Mouse (Mus musculus) neural tube, embryonic 13.5 days (tissue): ENCODE measurements around the gene Cabp1. TPM values are rescaled to one million over a fixed set of nuclear protein-coding genes. Genes with fewer than 3 reads are reported as not detected.

Experiments used
- ATAC-seq: fragments of 200-750 bp; cut with Nextera tagmentation; 2 replicates; pipeline ENCODE4 v1.8.0; 2017; ENCODE audit warnings: low read depth, mild to moderate bottlenecking, moderate TSS enrichment, moderate library complexity
- H3K27ac ChIP-seq: fragments of 300-500 bp; sonication (generic); replicated peaks from 2 replicates; pipeline ENCODE4 v1.5.1; 2015; ENCODE audit warnings: moderate library complexity, mild to moderate bottlenecking, inconsistent platforms
- H3K27me3 ChIP-seq: fragments of 300-500 bp; sonication (generic); 2 replicates; pipeline ENCODE4 v1.6.1; 2015; ENCODE audit warnings: mild to moderate bottlenecking, inconsistent platforms
- H3K36me3 ChIP-seq: fragments of 300-500 bp; sonication (generic); 2 replicates; pipeline ENCODE4 v1.6.1; 2015; ENCODE audit warnings: mild to moderate bottlenecking, inconsistent platforms
- H3K4me1 ChIP-seq: fragments of 300-500 bp; sonication (generic); replicated peaks from 2 replicates; pipeline ENCODE4 v1.6.1; 2015; ENCODE audit warnings: inconsistent platforms
- H3K4me2 ChIP-seq: fragments of 300-500 bp; sonication (generic); 2 replicates; pipeline ENCODE4 v1.6.1; 2015; ENCODE audit warnings: inconsistent platforms, mild to moderate bottlenecking, moderate library complexity
- H3K4me3 ChIP-seq: fragments of 300-500 bp; sonication (generic); 2 replicates; pipeline ENCODE4 v1.5.1; 2015; ENCODE audit warnings: mild to moderate bottlenecking, inconsistent platforms
- H3K9ac ChIP-seq: fragments of 300-500 bp; sonication (generic); 2 replicates; pipeline ENCODE4 v1.6.1; 2015; ENCODE audit warnings: moderate library complexity, mild to moderate bottlenecking, inconsistent platforms
- H3K9me3 ChIP-seq: fragments of 300-500 bp; sonication (generic); 2 replicates; pipeline ENCODE4 v1.6.1; 2016; ENCODE audit warnings: inconsistent platforms
- WGBS: fragments of 180-500 bp; shearing (Covaris S2); methylation state at CpG from one replicate; pipeline ENCODE4 v1.1.7; 2015; 5-methylcytosine and 5-hydroxymethylcytosine counted together
- polyA plus RNA-seq: library from polyadenylated mRNA; unstranded; fragments of >200 nt; fragmentation: Nextera tagmentation; extraction: Ambion mirVana; gene quantifications from 2 replicates; pipeline ENCODE4 v1.2.1, GENCODE M21; 2015

The Cabp1 gene
- polyA plus RNA-seq, 1 experiment from 2014 or later, result 27.7 TPM

DNA sequence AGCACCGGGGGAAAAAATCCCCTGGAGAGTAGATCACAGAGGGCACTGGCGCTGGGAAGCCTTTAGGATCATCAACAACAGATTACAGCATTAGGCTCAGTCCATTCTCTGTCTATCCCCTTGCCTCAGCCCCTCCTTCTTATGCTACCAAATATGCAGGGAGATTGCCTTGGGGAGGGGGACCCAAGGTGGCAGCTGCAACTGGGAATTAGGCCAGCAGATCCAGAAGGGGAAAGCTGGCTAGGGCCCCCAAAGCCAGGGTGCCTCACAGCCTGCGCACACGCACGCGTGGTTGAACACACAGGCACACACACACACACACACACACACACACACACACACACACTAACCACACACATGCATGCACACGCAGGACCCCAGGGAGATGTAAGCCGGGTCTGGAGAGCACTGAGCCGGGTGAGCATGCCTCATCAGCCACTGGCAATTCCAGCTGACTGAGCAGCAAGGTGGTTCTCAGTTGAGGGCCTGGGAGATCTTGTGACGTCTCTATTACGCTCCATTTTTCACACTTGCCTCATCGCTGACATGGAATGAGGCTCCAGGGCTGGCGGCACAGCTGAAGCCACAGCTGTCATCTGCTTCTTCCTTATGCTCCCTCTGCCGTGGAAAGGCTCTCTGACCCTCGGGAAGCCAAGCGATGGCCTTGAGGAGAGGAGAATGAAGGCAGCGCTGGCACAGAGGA lies 7.7 kb downstream of the Cabp1 start:
- H3K36me3 ChIP-seq, result no peaks in the 10 kb centered on the region
- 27% methylated on average over 17 of the region's 17 CpGs for WGBS
- H3K9ac ChIP-seq, result peak overlapping the region; percentile 50
- peak overlapping the region; percentile 42 for H3K4me2 ChIP-seq
- ATAC-seq, result peak; percentile 73
- peak overlapping the region; percentile 67 for H3K27ac ChIP-seq
- H3K27me3 ChIP-seq, result peaks cover 17% of the 10 kb centered on the region
- H3K9me3 ChIP-seq, result no peaks in the 10 kb centered on the region
- H3K4me1 ChIP-seq, result peaks cover 78% of the 10 kb centered on the region
- peak overlapping the region; percentile 4; the same call in 1 of the 2 replicates for H3K4me3 ChIP-seq

DNA sequence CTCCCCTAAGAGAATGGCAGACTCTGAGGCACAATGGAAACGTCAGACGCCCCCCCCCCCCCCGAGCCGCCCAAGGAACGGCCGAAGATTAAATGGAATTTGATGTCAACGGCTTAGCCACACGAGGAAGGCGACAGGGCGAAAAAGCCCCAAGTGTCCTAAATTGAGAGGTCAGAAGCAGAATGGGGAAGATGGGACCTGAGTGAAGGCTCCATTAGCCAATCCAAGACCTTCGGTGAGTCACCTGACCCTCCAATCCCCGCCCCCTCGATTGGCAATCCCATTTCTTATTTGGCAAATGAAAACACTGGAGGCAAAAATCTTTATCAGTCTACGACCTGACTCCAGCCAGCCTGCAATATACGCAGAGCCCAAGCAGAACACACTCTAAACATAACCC lies 9.5 kb downstream of the Cabp1 start:
- Histone ChIP-seq H3K4me2 (peak overlapping the region; percentile 46), H3K27ac (peak overlapping the region; percentile 33), H3K36me3 (no peaks in the 10 kb centered on the region), H3K4me3 (peak overlapping the region; percentile 19), H3K4me1 (peaks cover 67% of the 10 kb centered on the region), H3K9me3 (no peaks in the 10 kb centered on the region), H3K9ac (peak overlapping the region; percentile 55), H3K27me3 (peaks cover 2% of the 10 kb centered on the region; the same call in 1 of the 2 replicates)
- 21% methylated on average over 15 of the region's 15 CpGs for WGBS
- ATAC-seq, result no peak

DNA sequence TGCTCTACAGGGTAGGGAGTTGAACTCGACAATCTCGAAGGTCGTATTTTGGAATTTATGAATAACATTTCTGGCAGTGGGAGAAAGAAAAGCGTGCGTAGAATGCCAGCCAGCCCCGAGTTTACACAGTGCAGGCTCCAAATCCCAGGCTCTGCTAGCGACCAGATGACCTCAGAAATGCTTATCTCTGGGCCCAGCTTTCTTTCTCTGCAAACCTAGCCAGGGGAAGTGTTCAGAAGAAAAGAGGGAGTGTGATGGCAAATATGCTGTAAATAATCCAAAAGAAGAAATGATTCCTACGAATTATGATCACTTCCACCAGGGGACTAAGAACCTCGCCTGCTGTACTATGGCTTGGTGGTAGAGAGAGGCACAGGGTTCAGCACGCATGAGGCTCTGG lies 10.7 kb downstream of the Cabp1 start:
- ATAC-seq, result no peak
- WGBS, result 85% methylated on average over 10 of the region's 10 CpGs
- no peak overlapping the region for H3K4me3 ChIP-seq
- H3K4me1 ChIP-seq, result peaks cover 67% of the 10 kb centered on the region
- H3K9ac ChIP-seq, result no peak overlapping the region
- no peaks in the 10 kb centered on the region for H3K9me3 ChIP-seq
- H3K4me2 ChIP-seq, result no peak overlapping the region
- no peak overlapping the region for H3K27ac ChIP-seq
- H3K27me3 ChIP-seq, result no peaks in the 10 kb centered on the region
- no peaks in the 10 kb centered on the region for H3K36me3 ChIP-seq

DNA sequence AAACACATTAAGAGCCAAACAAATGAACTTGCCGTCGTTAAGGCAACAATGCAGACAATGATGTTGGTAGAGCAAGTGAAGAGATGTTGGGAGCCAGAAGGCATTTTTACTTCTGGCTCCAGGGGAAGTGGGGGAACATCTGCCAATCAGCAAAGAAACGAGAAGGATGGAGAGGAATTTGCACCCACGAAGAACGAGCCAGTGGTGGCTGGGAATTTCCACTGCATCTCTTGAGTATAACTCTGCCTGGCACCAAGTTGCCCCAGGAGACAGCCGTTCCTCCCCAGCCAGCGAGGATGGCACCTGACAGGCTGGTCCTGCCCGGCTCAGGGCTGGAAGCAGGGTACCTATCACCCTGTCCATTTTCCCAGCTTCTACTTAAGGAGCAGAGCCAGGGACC lies 11.3 kb downstream of the Cabp1 start:
- Histone ChIP-seq H3K4me2 (no peak overlapping the region), H3K4me3 (no peak overlapping the region), H3K36me3 (no peaks in the 10 kb centered on the region), H3K27me3 (no peaks in the 10 kb centered on the region), H3K4me1 (peaks cover 65% of the 10 kb centered on the region), H3K9me3 (no peaks in the 10 kb centered on the region), H3K9ac (no peak overlapping the region; the same call in 1 of the 2 replicates), H3K27ac (no peak overlapping the region)
- no peak for ATAC-seq
- WGBS, result 58% methylated on average over 8 of the region's 8 CpGs

DNA sequence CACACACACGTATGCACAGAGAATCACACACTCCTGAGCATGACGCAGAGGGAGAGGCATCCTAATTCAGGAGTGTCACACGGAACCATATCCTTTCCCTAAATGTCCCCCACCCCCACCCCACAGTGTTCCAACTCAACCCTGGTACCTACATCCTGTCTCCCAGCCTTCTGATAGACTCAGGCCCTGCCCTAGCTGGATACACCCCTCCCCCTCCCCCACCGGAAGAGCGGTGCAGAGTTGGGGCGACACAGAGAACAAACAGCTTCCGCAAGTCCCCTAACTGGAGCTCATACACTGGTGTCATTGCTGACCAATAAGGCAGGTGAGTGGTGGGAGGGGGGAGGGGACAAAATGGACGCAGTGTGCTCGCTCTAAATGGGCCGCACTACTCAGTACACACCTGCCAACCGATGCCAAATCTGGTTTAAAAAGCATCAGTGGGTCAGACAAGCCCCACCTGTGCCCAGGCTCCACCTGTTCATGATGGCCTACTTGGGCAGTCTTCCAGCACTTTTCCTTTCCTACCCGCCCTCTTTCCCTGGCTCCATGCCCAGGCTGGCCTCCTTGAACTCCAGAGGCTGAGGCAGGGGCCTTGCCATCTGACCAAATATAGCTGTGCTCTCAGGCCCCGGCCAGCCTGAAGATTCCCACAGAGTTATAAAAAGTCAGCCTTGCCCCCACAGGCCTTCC lies 12.8 kb downstream of the Cabp1 start:
- Histone ChIP-seq H3K27me3 (no peaks in the 10 kb centered on the region), H3K36me3 (no peaks in the 10 kb centered on the region), H3K4me3 (no peak overlapping the region), H3K9ac (no peak overlapping the region), H3K9me3 (no peaks in the 10 kb centered on the region), H3K4me2 (no peak overlapping the region), H3K4me1 (peaks cover 50% of the 10 kb centered on the region), H3K27ac (no peak overlapping the region)
- WGBS, result 82% methylated on average over 13 of the region's 13 CpGs
- no peak for ATAC-seq

DNA sequence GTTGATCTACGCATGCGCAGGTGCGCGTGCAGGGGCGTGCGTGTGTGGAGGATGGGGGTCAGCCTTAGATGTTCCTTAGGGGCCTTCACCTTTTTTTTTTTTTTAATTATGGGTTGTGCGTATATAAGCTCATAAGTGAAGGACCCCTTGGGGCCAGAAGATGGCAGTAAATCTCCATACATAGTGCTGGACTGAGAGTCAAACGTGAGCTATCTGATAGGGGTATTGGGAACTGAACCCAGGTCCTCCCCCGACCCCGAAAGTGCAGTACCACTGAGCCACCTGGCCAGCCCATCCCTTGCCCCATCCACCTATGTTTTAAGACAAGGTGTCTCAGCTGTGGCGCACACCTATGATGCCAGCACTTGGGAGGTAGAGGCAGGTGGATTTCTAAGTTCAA lies 14.6 kb downstream of the Cabp1 start:
- Histone ChIP-seq H3K4me1 (peaks cover 32% of the 10 kb centered on the region), H3K4me3 (no peak overlapping the region), H3K36me3 (no peaks in the 10 kb centered on the region), H3K27ac (no peak overlapping the region), H3K9ac (no peak overlapping the region), H3K9me3 (no peaks in the 10 kb centered on the region), H3K27me3 (no peaks in the 10 kb centered on the region), H3K4me2 (no peak overlapping the region)
- WGBS, result 93% methylated on average over 11 of the region's 11 CpGs
- ATAC-seq, result no peak

DNA sequence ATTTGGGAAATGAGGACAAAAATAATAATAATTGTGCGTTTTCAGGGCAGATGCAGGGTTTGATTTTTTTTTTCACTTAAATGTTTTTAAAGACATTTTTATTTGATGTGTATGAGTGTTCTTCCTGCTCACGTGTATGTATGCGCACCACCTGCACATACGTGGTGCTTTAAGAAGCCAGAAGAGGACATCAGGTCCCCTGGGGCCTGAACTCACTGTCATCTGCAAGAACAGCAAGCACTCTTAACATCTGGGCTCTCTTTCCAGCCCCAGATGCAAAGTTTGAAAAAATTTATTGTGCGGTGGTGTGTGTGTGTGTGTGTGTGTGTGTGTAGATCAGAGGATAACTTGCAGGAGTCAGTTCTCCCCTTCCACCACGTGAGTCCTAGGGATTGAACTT lies 16.3 kb downstream of the Cabp1 start:
- Histone ChIP-seq H3K27me3 (no peaks in the 10 kb centered on the region), H3K9ac (no peak overlapping the region), H3K36me3 (peaks cover 10% of the 10 kb centered on the region; the same call in 1 of the 2 replicates), H3K4me2 (no peak overlapping the region), H3K4me1 (peaks cover 15% of the 10 kb centered on the region), H3K9me3 (no peaks in the 10 kb centered on the region), H3K4me3 (no peak overlapping the region), H3K27ac (no peak overlapping the region)
- no peak for ATAC-seq
- WGBS, result 78% methylated on average over 6 of the region's 6 CpGs

DNA sequence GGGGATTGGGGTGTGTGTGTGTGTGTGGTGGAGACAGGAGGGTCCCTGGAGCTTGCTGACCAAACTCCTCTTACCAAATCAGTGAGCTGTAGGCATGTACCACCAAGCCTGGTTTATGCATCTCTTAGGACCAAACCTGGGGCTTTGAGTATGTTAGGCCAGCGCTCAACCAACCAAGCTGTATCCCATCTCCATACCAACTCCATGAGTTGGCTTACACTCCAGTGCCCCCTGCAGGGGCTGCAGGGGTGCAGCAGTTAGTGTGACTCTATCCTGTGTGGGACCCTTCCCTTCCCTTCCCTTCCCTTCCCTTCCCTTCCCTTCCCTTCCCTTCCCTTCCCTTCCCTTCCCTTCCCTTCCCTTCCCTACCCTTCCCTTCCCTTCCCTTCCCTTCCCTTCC lies 19.6 kb downstream of the Cabp1 start:
- ATAC-seq, result no peak
- Histone ChIP-seq H3K9ac (no peak overlapping the region), H3K27ac (no peak overlapping the region), H3K36me3 (peaks cover 32% of the 10 kb centered on the region), H3K4me1 (no peaks in the 10 kb centered on the region), H3K4me2 (no peak overlapping the region), H3K4me3 (no peak overlapping the region), H3K27me3 (no peaks in the 10 kb centered on the region), H3K9me3 (no peaks in the 10 kb centered on the region)
- 100% methylated on average over 1 of the region's 1 CpGs for WGBS

DNA sequence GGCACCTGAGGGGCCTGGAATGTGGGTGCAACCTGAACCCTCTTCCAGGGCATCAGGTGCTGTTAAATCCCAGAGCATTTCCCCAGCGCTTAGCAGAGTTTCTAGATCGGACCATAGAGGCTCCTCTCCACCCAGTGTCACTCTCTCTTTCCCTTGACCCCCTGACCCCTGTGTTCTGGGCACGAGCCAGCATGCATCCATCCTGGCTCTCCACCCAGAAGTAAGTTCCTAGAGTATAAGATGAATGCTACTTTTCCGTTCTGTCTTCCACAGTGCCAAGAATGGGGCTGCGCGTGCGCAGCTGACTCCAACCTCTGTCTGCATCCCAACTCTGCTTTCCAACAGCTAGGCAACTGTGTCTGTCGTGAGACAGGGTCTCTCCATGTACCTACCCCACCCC lies 24.0 kb downstream of the Cabp1 start:
- Histone ChIP-seq H3K4me2 (no peak overlapping the region), H3K27ac (no peak overlapping the region), H3K9me3 (no peaks in the 10 kb centered on the region), H3K27me3 (no peaks in the 10 kb centered on the region), H3K9ac (no peak overlapping the region), H3K36me3 (peaks cover 35% of the 10 kb centered on the region), H3K4me3 (no peak overlapping the region), H3K4me1 (peaks cover 5% of the 10 kb centered on the region)
- 85% methylated on average over 8 of the region's 8 CpGs for WGBS
- ATAC-seq, result no peak

DNA sequence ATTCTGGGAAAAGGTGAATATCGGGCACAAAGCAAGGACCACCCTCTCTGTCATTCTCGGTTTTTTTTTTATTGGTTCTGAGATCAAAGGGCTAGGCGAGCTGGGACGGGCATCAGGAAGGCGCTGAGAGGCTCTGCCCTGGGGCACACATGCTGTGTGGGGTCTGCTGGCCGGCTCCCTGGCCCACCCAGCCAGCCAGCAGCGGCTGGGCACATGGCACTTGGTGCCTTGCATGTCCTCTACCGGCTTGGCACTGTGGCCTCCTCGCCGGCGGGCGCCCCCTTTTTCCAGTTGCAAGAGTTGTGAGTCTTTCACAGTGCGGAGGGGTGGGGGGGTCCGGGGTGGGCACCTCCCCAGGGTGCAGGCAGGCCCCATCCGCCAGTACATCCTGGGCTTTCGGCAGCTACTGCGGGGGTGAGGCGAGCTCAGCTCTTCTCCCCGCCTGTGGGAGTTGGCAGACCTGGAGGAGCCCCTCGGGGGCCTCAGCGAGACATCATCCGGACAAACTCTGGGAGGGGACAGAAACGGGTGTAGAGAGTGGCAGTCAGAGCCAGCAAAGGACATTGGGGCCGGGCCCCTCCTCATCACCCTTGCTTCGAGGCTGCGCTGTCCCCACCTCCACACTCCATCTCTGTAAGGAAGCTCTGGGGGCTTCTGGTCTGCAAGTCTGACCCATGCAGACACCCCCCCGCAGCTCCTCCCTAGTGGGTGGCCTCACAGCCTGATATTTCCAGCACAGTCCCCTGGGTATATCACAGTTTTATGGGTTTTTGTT lies 25.4 kb downstream of the Cabp1 start:
- peaks cover 27% of the 10 kb centered on the region for H3K36me3 ChIP-seq
- H3K9me3 ChIP-seq, result no peaks in the 10 kb centered on the region
- no peak overlapping the region for H3K4me2 ChIP-seq
- H3K4me1 ChIP-seq, result peaks cover 5% of the 10 kb centered on the region
- no peak for ATAC-seq
- WGBS, result 34% methylated on average over 27 of the region's 27 CpGs
- no peak overlapping the region for H3K4me3 ChIP-seq
- H3K27ac ChIP-seq, result no peak overlapping the region
- H3K27me3 ChIP-seq, result no peaks in the 10 kb centered on the region
- no peak overlapping the region for H3K9ac ChIP-seq

DNA sequence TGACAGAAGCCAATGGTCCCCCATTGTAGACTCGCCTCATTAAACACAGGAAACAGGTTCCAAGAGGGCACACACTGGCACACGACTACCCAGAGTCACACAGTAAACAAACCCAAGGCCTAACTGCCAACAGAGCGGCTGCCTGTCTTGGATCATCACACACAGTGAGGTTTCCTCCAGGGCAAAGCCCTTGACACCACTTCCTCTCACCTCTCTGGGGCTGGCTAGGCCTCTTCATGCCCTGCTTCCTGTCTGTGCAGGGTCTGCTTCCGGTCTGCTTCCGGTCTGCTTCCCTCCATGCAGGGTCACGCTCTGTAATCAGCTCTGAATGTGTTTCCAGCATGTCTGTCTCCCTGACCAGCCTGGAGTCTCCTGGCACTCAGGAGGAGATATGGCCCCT lies 26.8 kb downstream of the Cabp1 start:
- Histone ChIP-seq H3K4me3 (no peak overlapping the region), H3K4me1 (peaks cover 5% of the 10 kb centered on the region), H3K27ac (no peak overlapping the region), H3K4me2 (no peak overlapping the region), H3K9ac (no peak overlapping the region), H3K9me3 (no peaks in the 10 kb centered on the region), H3K27me3 (no peaks in the 10 kb centered on the region), H3K36me3 (peaks cover 21% of the 10 kb centered on the region)
- ATAC-seq, result no peak
- 71% methylated on average over 6 of the region's 6 CpGs for WGBS

DNA sequence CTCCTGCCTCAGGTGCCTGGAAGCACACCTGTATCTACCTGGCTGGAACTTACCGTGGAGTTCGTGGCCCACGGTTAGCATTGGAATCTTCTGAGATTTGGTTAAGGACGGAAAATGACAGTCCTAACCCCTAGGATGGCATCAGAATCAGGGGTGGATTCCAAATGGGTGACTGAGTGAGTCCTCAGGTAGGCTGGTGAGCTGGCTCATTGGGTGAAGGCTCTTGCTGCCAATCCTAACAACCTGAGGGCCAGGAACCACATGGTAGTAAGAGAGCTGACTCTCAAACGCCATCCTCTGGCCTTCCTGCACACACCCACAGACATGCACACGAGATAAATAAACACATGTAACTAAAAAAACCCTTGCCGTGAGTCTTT lies 27.4 kb downstream of the Cabp1 start:
- ATAC-seq, result no peak

More for the DNA sequence above, 27.4 kb downstream of the Cabp1 start:
- H3K36me3 ChIP-seq, result peaks cover 15% of the 10 kb centered on the region
- no peak overlapping the region for H3K27ac ChIP-seq
- H3K9ac ChIP-seq, result no peak overlapping the region
- H3K9me3 ChIP-seq, result no peaks in the 10 kb centered on the region
- no peak overlapping the region for H3K4me3 ChIP-seq
- 83% methylated on average over 7 of the region's 7 CpGs for WGBS
- H3K27me3 ChIP-seq, result no peaks in the 10 kb centered on the region
- no peak overlapping the region for H3K4me2 ChIP-seq
- H3K4me1 ChIP-seq, result peaks cover 5% of the 10 kb centered on the region
